Mouse (Mus musculus): Measurements from ENCODE around the gene Pafah2.

GRCm38 (mm10) chr4:134353527-134354409, 42.4 kb upstream of the Pafah2 start:
- TF ChIP-seq EP300 (optimal IDR thresholded peaks at IDR 0.05) (no peak), CTCF (IDR thresholded peaks at IDR 0.05; ENCODE audit: low read depth) (no peak)

Measured in stomach, postnatal 0 days (tissue).